Mouse (Mus musculus) G1E (cell line): ENCODE measurements around the gene Ptprc. TPM values are rescaled to one million over a fixed set of nuclear protein-coding genes. Genes with fewer than 3 reads are reported as not detected.

Source experiments
- ATAC-seq: 2 replicates; pipeline ENCODE4 v1.8.0; 2016; ENCODE audit warnings: mild to moderate bottlenecking; ENCODE audit not compliant: insufficient number of reproducible peaks, poor library complexity, low FRiP score, severe bottlenecking; ENCODE audit errors: extremely low read depth
- DNase-seq: peaks from one replicate; pipeline ENCODE4 v3.0.0; 2012; ENCODE audit warnings: low spot score
- H3K27me3 ChIP-seq: 2 replicates; pipeline ENCODE4 v1.6.1; 2012; ENCODE audit warnings: mild to moderate bottlenecking, low read length, inconsistent platforms; ENCODE audit not compliant: insufficient read depth
- H3K36me3 ChIP-seq: replicated peaks from 2 replicates; pipeline ENCODE3; 2012; ENCODE audit warnings: mild to moderate bottlenecking, inconsistent platforms
- H3K4me1 ChIP-seq: 2 replicates; pipeline ENCODE4 v1.6.1; 2012; ENCODE audit warnings: low read depth, low read length, inconsistent platforms, mixed read lengths; ENCODE audit not compliant: insufficient read depth
- H3K4me3 ChIP-seq: 2 replicates; pipeline ENCODE4 v1.5.1; 2012; ENCODE audit warnings: low read depth, mild to moderate bottlenecking, inconsistent platforms, low read length, moderate library complexity, mixed read lengths
- H3K9me3 ChIP-seq: replicated peaks from 2 replicates; pipeline ENCODE4 v1.6.1; 2012; ENCODE audit warnings: inconsistent platforms
- CTCF ChIP-seq: IDR thresholded peaks from 2 replicates; pipeline ENCODE4 v1.5.1; 2012; ENCODE audit warnings: low read depth, low read length, inconsistent platforms, mixed read lengths
- GATA1 ChIP-seq: IDR thresholded peaks from 2 replicates; pipeline ENCODE4 v1.6.1; 2012; ENCODE audit warnings: borderline replicate concordance, low read length, inconsistent platforms, mixed read lengths
- GATA2 ChIP-seq: IDR thresholded peaks from 2 replicates; pipeline ENCODE4 v1.6.1; 2012; ENCODE audit warnings: low read depth, low read length, inconsistent platforms, borderline replicate concordance
- POLR2AphosphoS5 ChIP-seq: IDR thresholded peaks from 2 replicates; pipeline ENCODE4 v1.6.1; 2012; ENCODE audit warnings: low read depth, low read length, inconsistent platforms; ENCODE audit not compliant: insufficient replicate concordance
- TAL1 ChIP-seq: conservative IDR thresholded peaks from 2 replicates; pipeline ENCODE4 v1.6.1; 2012; ENCODE audit warnings: low read depth, low read length, inconsistent platforms, mixed read lengths
- polyA plus RNA-seq: library from polyadenylated mRNA; stranded (reverse); fragments of >175 nt; gene quantifications from 2 replicates; pipeline ENCODE4 v1.2.3, GENCODE M21; 2012
- total RNA-seq, 2 experiments: library from RNA; stranded (forward) in 1 of 2; stranded (reverse) in 1 of 2; fragments of 200-1000 nt in 1 of 2; fragments of >200 nt in 1 of 2; fragmentation: Nextera tagmentation in 1 of 2; gene quantifications; 2 replicates each; pipeline ENCODE4 v1.2.3; 2014 to 2017

The Ptprc gene
- total and polyA plus RNA-seq, 3 experiments: 0.98 TPM; not detected in 2

DNA sequence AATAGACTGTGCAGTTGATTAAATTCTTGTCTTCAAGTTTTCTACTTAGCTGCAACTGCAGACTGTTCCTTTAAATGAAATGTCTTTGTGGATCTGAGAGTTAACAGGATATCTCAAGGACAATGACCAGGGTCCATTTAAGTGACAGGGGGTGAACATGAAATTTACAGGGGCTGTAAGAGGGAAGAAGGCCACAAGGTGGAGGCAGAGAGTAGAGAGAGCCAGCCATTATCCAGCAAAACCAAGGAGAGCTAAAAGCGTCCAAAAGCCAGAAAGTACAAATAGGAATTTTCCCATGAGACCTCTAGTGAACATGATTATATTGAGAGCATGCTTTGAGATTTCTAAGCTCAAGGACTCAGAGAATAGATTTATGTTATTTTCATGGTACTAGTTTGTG is 89.7 kb downstream of the Ptprc start:
- no peak for TF ChIP-seq TAL1
- TF ChIP-seq CTCF: no peak
- TF ChIP-seq POLR2AphosphoS5: no peak
- TF ChIP-seq GATA1: no peak
- no peak for TF ChIP-seq GATA2
- H3K4me3 ChIP-seq: no peak overlapping the region
- ATAC-seq (no peak), DNase-seq (no peak)
- peaks cover 3% of the 10 kb centered on the region; the same call in 1 of the 2 replicates for H3K9me3 ChIP-seq
- no peaks in the 10 kb centered on the region for H3K27me3 ChIP-seq
- H3K4me1 ChIP-seq: no peaks in the 10 kb centered on the region
- no peaks in the 10 kb centered on the region for H3K36me3 ChIP-seq

DNA sequence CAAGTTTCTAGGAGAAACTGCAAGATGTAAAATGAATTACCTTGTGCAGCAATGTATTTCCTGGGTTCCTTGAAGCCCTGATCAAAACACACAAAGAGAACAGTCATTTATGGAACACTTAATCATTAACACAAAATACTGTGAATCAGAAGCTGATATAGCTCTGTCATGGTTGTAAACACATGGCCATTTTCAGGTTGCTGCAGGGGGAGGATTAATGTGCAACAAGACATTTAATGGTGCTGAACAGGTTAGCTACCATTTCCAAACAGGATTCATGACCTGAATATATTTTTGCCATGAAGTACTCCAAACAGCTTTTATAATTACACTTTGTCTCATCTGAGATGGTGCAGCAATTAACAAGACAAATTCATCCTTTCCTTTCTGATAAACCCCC is 91.8 kb downstream of the Ptprc start:
- DNase-seq (no peak), ATAC-seq (no peak)
- no peak for TF ChIP-seq GATA1
- no peak for TF ChIP-seq GATA2
- TF ChIP-seq TAL1: no peak
- no peak for TF ChIP-seq POLR2AphosphoS5
- no peak for TF ChIP-seq CTCF
- Histone ChIP-seq H3K27me3 (no peaks in the 10 kb centered on the region), H3K4me3 (no peak overlapping the region), H3K9me3 (peaks cover 8% of the 10 kb centered on the region), H3K4me1 (no peaks in the 10 kb centered on the region), H3K36me3 (no peaks in the 10 kb centered on the region)

DNA sequence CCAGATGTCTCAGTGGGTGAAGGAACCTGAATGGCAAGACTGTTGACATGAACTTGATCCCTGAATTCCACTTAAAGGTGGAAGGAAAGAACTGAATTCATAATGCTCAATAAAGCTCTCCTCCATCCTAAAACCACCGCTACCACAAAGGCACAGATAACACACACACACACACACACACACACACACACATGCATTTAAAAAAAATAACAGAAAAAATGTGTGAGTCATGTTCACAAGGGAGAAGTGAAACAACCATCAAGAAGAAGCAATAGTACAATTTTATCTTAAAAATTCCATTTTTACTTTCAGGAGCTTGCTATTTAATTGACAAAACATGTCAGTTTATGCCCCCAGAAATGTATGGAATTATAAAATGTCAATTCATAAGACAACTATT is 95.2 kb downstream of the Ptprc start:
- Histone ChIP-seq H3K9me3 (peaks cover 12% of the 10 kb centered on the region), H3K27me3 (no peaks in the 10 kb centered on the region), H3K36me3 (no peaks in the 10 kb centered on the region), H3K4me3 (no peak overlapping the region), H3K4me1 (no peaks in the 10 kb centered on the region)
- DNase-seq (no peak), ATAC-seq (no peak)
- TF ChIP-seq POLR2AphosphoS5 (no peak), GATA2 (no peak)

DNA sequence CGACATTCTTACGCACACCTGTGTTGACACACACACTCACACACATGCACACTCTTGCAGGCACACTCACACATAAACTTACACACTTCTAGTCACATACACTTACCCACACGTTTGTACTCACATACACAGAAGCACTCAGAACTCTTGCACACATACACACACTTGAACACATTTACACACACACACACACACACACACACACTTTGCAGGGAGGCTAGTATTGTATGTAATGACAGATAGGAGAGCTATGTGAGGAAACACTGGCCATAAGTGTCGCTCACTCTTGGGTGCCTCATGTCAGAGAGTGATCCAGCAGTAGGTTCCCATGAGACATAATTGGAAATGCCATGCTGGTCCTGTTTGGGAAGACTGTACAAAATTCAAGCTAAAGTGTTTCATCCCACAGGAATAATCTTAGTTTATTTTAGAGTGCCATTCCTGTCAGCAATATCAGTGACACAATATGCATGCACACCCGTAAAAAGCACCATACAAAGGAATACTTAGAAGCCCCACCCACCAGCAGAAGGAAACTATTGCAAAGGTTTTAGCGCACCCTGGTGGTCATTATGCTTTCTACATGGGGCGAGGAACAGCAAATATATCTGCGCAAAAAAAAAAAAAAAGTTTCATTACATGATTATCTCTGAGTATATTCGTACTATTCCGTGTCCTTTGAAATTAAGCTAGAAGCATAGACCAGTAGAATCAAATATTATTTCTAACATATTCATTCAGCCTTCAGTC is 131.1 kb downstream of the Ptprc start:
- Histone ChIP-seq H3K27me3 (no peaks in the 10 kb centered on the region), H3K4me3 (no peak overlapping the region), H3K36me3 (no peaks in the 10 kb centered on the region), H3K9me3 (peaks cover 44% of the 10 kb centered on the region), H3K4me1 (no peaks in the 10 kb centered on the region)
- no peak for DNase-seq
- no peak for TF ChIP-seq GATA2
- TF ChIP-seq GATA1: no peak
- no peak for ATAC-seq

DNA sequence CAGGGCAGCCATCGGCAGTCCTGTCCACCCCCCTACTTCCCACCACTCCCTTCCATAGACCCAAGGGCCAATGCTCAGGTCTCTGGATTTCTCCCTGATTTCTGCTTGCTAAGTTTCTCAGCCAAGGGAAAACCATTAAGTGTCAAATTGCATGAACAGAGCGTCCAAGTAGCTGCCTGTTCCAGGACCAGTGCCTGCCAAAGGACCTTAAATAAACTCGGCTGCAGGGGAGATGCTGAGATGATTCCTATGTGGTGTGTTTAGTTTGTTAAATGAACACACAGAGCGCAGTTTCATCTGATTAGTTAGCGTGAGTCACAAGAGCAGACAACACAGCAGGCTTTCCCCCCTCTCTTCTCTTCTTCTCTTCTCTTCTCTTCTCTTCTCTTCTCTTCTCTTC is 135.0 kb downstream of the Ptprc start:
- Histone ChIP-seq H3K36me3 (no peaks in the 10 kb centered on the region), H3K4me1 (no peaks in the 10 kb centered on the region), H3K27me3 (no peaks in the 10 kb centered on the region), H3K9me3 (peaks cover 45% of the 10 kb centered on the region), H3K4me3 (no peak overlapping the region)
- ATAC-seq (no peak), DNase-seq (no peak)
- TF ChIP-seq TAL1 (no peak), GATA2 (no peak)

DNA sequence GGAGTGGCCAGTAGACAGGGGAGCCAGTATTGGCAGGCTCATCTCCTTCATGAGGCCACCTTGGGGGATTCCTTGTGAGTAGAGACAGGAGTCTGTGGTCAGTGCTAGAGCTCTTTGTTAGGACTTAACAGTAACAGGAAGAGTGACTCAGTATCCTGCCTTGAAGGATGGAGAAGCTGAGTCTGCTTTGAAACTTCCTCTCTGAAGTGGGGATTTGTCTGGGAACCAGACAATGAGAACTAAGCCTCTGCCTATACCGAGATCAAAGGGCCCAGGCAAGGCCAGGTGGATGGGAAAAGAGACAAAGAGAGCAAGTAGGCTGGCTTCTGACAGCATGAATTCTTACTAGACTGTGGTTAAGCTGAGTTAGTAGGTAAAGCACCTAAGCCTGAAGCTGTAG is 136.3 kb downstream of the Ptprc start:
- Histone ChIP-seq H3K27me3 (no peaks in the 10 kb centered on the region), H3K9me3 (peaks cover 43% of the 10 kb centered on the region), H3K4me1 (no peaks in the 10 kb centered on the region), H3K36me3 (no peaks in the 10 kb centered on the region), H3K4me3 (no peak overlapping the region)
- no peak for DNase-seq
- no peak for ATAC-seq
- TF ChIP-seq TAL1: no peak

DNA sequence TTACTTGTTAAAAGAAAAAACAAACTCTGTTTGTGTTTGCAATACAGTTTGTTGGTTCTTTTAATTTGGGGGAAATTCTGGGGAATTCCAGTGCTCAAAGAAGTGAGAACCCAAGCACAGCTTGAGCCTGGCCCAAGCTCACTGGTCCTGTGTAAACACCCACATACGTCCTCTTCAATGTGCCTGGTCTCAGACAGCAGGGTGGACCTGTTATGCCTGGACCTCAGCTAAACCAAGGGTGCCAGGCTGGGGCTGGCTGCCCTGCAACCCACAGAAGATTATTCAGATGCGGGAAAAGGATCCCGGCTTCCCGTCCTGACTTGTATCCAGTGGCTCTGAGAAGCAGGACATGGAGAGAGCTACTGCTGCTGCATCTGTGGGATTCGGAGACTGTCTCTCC is 138.0 kb downstream of the Ptprc start:
- no peaks in the 10 kb centered on the region for H3K36me3 ChIP-seq
- H3K9me3 ChIP-seq: peaks cover 37% of the 10 kb centered on the region
- ATAC-seq: no peak
- no peak overlapping the region for H3K4me3 ChIP-seq
- TF ChIP-seq GATA1 (no peak), POLR2AphosphoS5 (no peak), GATA2 (no peak), TAL1 (no peak), CTCF (no peak)
- H3K27me3 ChIP-seq: no peaks in the 10 kb centered on the region
- DNase-seq: no peak
- H3K4me1 ChIP-seq: no peaks in the 10 kb centered on the region
